Mouse (Mus musculus): Measurements from ENCODE around the gene Ss18l2. TPM values are rescaled to one million over a fixed set of nuclear protein-coding genes. Genes with fewer than 3 reads are reported as not detected.

Gene Ss18l2
- polyA plus RNA-seq, 1 experiment from 2014 or later = 89.3 TPM

DNA sequence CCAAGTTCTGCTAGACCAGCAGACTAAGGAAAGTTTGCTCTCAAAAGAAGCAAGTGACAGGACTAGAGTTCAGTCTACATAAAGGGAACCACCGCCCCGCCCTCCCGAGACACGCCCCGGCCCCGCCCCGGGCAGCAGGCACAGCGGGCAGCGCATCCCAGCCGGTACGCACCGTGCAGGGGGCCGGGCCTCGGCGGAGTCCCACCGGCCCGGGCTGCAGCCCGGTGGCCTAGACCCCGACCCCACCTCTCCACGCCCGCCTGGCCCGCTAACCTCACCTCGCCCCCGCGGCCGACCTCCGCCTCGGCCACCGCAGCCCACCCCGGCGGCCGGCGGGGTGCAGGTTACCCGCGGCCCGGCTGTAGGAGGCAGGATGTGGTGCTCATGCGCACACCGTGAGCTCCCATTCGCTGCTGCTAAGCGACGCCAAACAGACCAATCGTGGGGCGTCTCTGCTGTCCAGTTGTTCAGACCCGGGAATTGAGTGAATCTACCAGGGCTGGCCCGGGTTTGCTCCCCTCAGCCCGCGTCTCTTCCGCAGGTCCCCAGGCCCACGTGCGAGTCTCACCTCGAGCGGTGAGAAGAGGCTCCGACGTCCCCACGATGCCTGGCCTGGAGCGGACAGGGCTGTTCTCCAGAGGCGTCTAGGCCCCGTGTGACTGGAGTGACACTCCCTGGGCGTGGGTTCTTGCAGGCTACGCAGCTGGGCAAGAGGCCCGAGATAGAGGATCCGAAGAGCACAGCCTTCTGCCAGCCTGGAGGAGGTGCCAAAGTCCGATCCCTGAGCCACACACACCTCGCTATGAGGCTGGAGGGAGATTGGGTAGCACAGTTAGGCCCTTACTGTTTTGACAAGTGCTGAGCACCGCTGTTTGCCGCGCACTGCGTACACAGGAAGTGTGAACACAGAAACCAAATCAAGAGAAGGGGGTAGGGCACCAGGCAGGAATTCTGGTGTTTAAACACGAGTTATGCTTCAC is 5.2 kb upstream of the Ss18l2 start, which contains the start of gene Sec22c:
Gene Sec22c (minus strand): TSS at position 845 of the 980 bp plus-strand sequence.
- no peaks in the 10 kb centered on the region for H3K9me3 ChIP-seq (replicated peaks)
- peak within 1 kb of the TSS; percentile 70 for H3K4me3 ChIP-seq
- ATAC-seq = peak; percentile 96
- H3K27ac ChIP-seq = peak within 1 kb of the TSS; percentile 96
- H3K27me3 ChIP-seq (replicated peaks) = no peaks in the 10 kb centered on the region
- peak within 1 kb of the TSS; percentile 76 for H3K9ac ChIP-seq
- 1% methylated on average over 65 of the region's 69 CpGs for WGBS (ENCODE audit: insufficient replicate concordance)
- H3K4me2 ChIP-seq = peak within 1 kb of the TSS; percentile 88
- H3K36me3 ChIP-seq = no peaks in the 10 kb centered on the region
- H3K4me1 ChIP-seq = peaks cover 65% of the 10 kb centered on the region

- Histone ChIP-seq H3K4me1 (peaks cover 71% of the 10 kb centered on the region), H3K9ac (peak overlapping the region; percentile 76), H3K4me2 (peak overlapping the region; percentile 88), H3K27ac (peak overlapping the region; percentile 96), H3K36me3 (no peaks in the 10 kb centered on the region), H3K27me3 (replicated peaks) (no peaks in the 10 kb centered on the region), H3K4me3 (peak overlapping the region; percentile 70; the same call in 1 of the 2 replicates), H3K9me3 (replicated peaks) (no peaks in the 10 kb centered on the region)
- no peak for ATAC-seq
- 67% methylated on average over 6 of the region's 6 CpGs for WGBS (ENCODE audit: insufficient replicate concordance)
Measured at GRCm38 (mm10) chr9:121706029-121706675, 4.0 kb upstream of the Ss18l2 start.

DNA sequence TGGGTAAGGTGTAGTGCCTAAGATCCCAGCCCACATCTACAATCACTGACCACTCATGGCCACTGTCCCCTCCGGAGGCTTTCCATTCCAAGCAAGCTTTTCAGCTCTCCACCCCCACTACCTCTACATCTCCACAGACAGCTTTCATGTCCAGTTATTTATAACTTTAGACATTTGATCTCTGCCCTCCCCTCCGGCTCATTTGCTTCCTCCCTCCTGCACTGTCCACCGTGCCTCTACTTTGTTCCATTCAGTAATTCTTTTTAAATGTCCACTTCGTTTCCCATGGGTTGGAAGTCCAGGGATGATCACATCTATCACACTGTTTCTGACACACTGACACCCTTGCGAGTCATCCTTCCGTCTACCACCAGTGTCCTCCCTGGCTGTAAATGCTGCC is 2.3 kb upstream of the Ss18l2 start:
- H3K9me3 ChIP-seq (replicated peaks) = no peaks in the 10 kb centered on the region
- no peak overlapping the region for H3K9ac ChIP-seq
- no peak overlapping the region for H3K27ac ChIP-seq
- no peak overlapping the region for H3K4me3 ChIP-seq
- H3K36me3 ChIP-seq = peaks cover 11% of the 10 kb centered on the region
- ATAC-seq = no peak
- no peak overlapping the region for H3K4me2 ChIP-seq
- H3K4me1 ChIP-seq = peaks cover 82% of the 10 kb centered on the region
- 49% methylated on average over 6 of the region's 6 CpGs for WGBS (ENCODE audit: insufficient replicate concordance)
- H3K27me3 ChIP-seq (replicated peaks) = no peaks in the 10 kb centered on the region

- Histone ChIP-seq H3K4me2 (no peak overlapping the region), H3K4me3 (no peak overlapping the region), H3K27me3 (replicated peaks) (no peaks in the 10 kb centered on the region), H3K36me3 (peaks cover 21% of the 10 kb centered on the region), H3K9ac (no peak overlapping the region; the same call in 1 of the 2 replicates), H3K27ac (no peak overlapping the region; the same call in 1 of the 2 replicates), H3K9me3 (replicated peaks) (no peaks in the 10 kb centered on the region), H3K4me1 (peaks cover 76% of the 10 kb centered on the region)
- no peak for ATAC-seq
- 50% methylated on average over 7 of the region's 7 CpGs for WGBS (ENCODE audit: insufficient replicate concordance)
Measured at GRCm38 (mm10) chr9:121708506-121709486, 1.3 kb upstream of the Ss18l2 start.

GRCm38 (mm10) chr9:121710584-121710975 is 451 bp downstream of the Ss18l2 start:
- peaks cover 61% of the 10 kb centered on the region for H3K4me1 ChIP-seq
- WGBS (ENCODE audit: insufficient replicate concordance) = under 1% methylated on average over 18 of the region's 18 CpGs

DNA sequence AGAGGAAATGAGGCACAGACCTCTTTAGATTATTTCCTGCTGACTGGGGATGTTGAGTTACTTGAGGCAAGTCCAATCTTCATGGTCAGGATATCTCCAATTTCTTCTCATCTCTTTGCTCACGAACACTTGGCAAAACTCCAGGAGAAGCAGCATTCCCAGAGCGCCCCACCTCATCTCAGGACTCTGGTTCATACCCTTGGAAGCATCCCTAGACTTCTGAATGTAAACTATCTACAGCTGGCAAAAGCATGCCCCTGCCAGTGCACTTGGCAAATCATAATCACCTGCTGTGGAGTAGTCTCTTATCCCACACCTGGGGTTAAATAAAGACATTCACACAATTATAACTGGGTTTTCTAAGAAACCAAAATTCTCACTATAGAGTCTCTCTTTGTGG is 6.9 kb downstream of the Ss18l2 start:
- no peak overlapping the region for H3K4me3 ChIP-seq
- ATAC-seq = no peak
- no peaks in the 10 kb centered on the region for H3K27me3 ChIP-seq (replicated peaks)
- no peak overlapping the region for H3K9ac ChIP-seq
- H3K9me3 ChIP-seq (replicated peaks) = no peaks in the 10 kb centered on the region
- no peak overlapping the region for H3K4me2 ChIP-seq
- peaks cover 32% of the 10 kb centered on the region for H3K4me1 ChIP-seq
- H3K27ac ChIP-seq = no peak overlapping the region
- H3K36me3 ChIP-seq = peaks cover 24% of the 10 kb centered on the region
- WGBS (ENCODE audit: insufficient replicate concordance) = 72% methylated on average over 2 of the region's 2 CpGs

More at GRCm38 (mm10) chr9:121710584-121710975, 451 bp downstream of the Ss18l2 start:
- Histone ChIP-seq H3K36me3 (peaks cover 24% of the 10 kb centered on the region), H3K27ac (peak overlapping the region; percentile 94), H3K4me3 (peak overlapping the region; percentile 93), H3K9ac (peak overlapping the region; percentile 89), H3K9me3 (replicated peaks) (no peaks in the 10 kb centered on the region), H3K27me3 (replicated peaks) (no peaks in the 10 kb centered on the region), H3K4me2 (peak overlapping the region; percentile 84)
- ATAC-seq = peak; percentile 67

GRCm38 (mm10) chr9:121718070-121718705 is 8.1 kb downstream of the Ss18l2 start:
- Histone ChIP-seq H3K9ac (peak overlapping the region; percentile 82), H3K4me1 (peaks cover 30% of the 10 kb centered on the region), H3K27me3 (replicated peaks) (no peaks in the 10 kb centered on the region), H3K36me3 (peaks cover 13% of the 10 kb centered on the region), H3K4me3 (peak overlapping the region; percentile 84), H3K4me2 (peak overlapping the region; percentile 96), H3K9me3 (replicated peaks) (no peaks in the 10 kb centered on the region), H3K27ac (peak overlapping the region; percentile 98)
- WGBS (ENCODE audit: insufficient replicate concordance) = 62% methylated on average over 15 of the region's 15 CpGs
- ATAC-seq = no peak

GRCm38 (mm10) chr9:121718792-121719318 is 8.7 kb downstream of the Ss18l2 start, which contains the start of gene Nktr:
TSS of gene Nktr (plus strand) at chr9:121719169.
- Histone ChIP-seq H3K36me3 (peaks cover 8% of the 10 kb centered on the region), H3K4me3 (peak within 1 kb of the TSS; percentile 84), H3K9me3 (replicated peaks) (no peaks in the 10 kb centered on the region), H3K4me2 (peak within 1 kb of the TSS; percentile 96), H3K9ac (peak within 1 kb of the TSS; percentile 98), H3K4me1 (peaks cover 30% of the 10 kb centered on the region), H3K27me3 (replicated peaks) (no peaks in the 10 kb centered on the region), H3K27ac (peak within 1 kb of the TSS; percentile 98)
- under 1% methylated on average over 61 of the region's 61 CpGs for WGBS (ENCODE audit: insufficient replicate concordance)
- peak; percentile 98 for ATAC-seq

DNA sequence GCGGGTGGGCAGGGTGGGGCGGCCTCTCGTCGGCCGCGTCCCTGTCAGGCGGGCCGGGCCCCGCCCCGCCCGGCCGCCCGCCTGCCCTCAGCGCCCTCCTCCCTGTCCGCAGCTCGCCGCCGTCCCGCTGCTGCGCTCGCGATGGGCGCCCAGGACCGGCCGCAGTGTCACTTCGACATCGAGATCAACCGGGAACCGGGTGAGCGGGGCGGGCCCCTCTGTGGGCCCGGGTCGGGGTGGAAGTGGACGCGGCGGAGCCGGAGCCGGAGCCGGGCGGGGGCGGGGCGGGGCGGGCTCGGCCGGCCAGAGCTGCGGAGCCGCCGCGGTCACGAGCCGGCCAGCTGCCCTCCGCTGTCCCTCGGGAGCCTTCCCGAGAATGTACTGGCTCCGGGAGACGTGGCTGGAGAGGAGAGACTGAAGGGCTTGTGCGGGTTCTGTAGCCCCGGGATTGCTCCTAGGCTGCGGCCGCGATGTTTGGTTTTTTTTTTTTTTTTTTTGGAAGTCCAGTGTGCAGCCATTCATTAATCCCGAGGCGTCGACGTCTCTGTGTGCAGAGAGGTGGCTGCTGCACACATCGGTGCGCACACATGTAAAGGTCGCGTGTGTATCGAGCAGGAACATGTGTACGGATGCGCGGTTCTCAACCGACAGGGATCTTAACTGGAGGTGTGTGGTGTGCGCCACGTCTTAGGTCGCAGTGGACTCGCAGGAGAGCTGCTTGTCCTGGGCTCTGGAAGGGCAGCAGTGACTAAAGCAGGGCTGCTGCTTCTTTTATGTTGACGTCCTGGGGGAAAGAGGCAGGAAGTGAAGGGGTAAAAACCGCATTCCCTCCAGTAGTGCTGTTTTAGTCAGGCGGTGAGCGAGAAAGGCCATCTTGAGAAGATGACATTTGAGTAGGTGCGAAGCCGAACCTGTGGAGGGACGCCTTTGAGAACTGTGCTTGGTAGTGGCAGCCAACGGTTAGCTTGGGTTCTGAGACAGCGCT is 9.5 kb downstream of the Ss18l2 start:
- Histone ChIP-seq H3K4me2 (peak overlapping the region; percentile 96), H3K9me3 (replicated peaks) (no peaks in the 10 kb centered on the region), H3K9ac (peak overlapping the region; percentile 98), H3K27me3 (replicated peaks) (no peaks in the 10 kb centered on the region), H3K4me3 (peak overlapping the region; percentile 84), H3K36me3 (peaks cover 6% of the 10 kb centered on the region), H3K27ac (peak overlapping the region; percentile 98), H3K4me1 (peaks cover 30% of the 10 kb centered on the region)
- peak; percentile 48 for ATAC-seq
- under 1% methylated on average over 73 of the region's 87 CpGs for WGBS (ENCODE audit: insufficient replicate concordance)

DNA sequence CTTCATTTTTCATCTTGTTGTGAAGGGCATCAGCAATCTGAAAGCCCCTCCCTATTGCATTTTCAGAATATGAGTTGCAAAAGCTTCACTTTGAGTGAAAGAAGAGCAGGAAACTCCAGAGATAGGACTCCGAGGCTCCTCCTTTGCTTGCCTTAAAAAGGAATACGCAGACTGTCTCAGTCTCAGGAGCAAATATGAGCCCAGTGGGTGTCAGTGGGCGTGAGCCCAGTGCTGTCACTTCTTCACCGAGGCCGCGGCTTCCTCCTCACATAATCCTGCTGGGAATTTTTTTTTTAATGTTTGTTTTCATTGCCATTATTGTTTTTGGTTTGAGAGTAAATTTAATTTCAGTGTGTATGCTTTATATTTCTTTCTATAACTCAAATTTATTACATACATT is 30.4 kb downstream of the Ss18l2 start:
- H3K4me2 ChIP-seq = no peak overlapping the region
- H3K27me3 ChIP-seq (replicated peaks) = no peaks in the 10 kb centered on the region
- peaks cover 73% of the 10 kb centered on the region for H3K36me3 ChIP-seq
- no peaks in the 10 kb centered on the region for H3K4me1 ChIP-seq
- 82% methylated on average over 6 of the region's 6 CpGs for WGBS (ENCODE audit: insufficient replicate concordance)
- no peak overlapping the region for H3K9ac ChIP-seq
- no peak overlapping the region for H3K4me3 ChIP-seq
- no peaks in the 10 kb centered on the region for H3K9me3 ChIP-seq (replicated peaks)
- no peak overlapping the region for H3K27ac ChIP-seq
- ATAC-seq = no peak

Measured in liver, embryonic 12.5 days (tissue).